Mouse (Mus musculus) left cerebral cortex, adult 8-10 months (tissue): Measurements from ENCODE around the gene Rap1gds1. TPM values are rescaled to one million over a fixed set of nuclear protein-coding genes. Genes with fewer than 3 reads are reported as not detected.

Source experiments
- DNase-seq, 2 experiments: peaks; one replicate each; pipeline ENCODE4 v3.0.0; 2022; ENCODE audit warnings: low spot score in 2 of 2
- total RNA-seq, 4 experiments: library from RNA; stranded (reverse); gene quantifications; 2 replicates each; pipeline ENCODE4 v1.2.4; 2022

Gene Rap1gds1
- total RNA-seq, 4 experiments from 2014 or later, result 249 to 287 (median 264) TPM

DNA sequence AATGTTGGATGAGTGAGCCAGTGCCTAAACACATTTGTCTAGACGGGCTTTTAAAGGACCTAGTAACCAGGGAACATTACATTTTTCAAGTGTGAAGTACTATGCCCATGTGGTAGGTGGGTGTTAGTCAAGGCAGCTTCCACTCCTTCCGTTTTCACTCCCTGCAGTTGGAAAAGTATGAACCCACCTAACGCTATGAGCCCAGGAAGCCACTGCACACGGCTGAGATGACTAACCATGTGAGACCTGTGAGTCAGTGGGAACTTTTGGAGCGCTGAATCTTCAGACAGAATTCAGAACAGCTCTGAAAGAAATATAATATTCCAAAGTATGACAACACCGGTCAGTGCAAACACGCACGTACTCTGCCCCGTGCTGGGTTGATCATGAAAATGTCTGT is 125.9 kb downstream of the Rap1gds1 start:
- DNase-seq, result peak in 1 of 2 experiments; percentile 79

DNA sequence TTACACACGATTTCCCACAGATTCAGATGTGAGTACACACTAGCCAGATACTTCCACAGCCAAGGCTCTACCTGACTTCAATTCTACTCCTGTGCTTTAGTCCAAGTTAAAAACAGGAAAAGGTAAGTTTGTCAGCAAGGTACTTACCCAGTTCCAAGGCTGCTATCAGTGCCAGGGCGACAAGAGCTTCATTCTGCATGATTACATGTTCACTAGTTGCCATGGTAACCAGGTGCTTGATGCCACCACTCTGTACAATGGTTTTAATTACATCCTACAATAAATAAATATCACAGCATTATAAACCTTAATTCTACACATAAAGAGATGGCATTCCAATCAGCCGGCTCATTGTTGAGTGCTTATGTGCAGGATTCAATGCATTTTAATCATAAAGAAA is 129.5 kb downstream of the Rap1gds1 start:
- no peak for DNase-seq

DNA sequence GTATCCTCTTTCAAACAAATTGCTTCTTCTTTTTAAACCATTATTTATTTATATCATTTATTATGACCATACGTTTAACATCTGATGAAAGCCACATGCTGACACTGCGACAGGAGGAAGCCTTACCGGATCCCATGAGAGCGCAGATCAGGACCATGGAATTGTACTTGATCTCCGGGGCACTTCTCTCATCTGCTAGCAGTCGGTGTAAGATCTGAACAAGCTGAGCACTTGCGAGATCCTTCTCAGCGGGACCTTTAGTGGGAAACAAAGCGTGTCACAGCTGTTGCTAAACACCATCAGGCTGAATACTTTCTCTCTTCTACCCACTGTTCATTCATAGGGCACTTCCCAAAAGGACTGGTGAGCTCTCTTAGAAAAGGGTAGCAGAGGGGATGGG is 133.4 kb downstream of the Rap1gds1 start:
- no peak for DNase-seq

DNA sequence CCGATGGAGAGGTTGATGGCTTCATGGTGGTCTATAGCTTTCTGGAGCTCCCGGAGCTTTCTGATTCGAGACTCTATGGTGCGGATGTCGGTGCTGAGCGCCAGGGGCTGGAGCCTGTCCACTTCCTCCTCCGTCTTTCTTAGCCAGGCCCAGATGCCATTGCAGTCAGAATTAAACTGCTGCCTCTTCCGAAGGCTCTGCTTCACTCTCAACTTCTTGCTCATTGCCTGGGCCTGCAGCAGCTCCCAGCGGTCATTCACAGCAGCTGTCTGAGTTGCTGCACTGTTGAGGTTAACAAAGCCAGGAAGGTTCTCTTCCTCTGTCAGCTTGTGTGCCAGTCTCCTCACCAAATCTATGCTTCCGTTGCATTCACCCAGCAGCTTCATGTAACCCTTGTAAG is 137.8 kb downstream of the Rap1gds1 start:
- no peak for DNase-seq

DNA sequence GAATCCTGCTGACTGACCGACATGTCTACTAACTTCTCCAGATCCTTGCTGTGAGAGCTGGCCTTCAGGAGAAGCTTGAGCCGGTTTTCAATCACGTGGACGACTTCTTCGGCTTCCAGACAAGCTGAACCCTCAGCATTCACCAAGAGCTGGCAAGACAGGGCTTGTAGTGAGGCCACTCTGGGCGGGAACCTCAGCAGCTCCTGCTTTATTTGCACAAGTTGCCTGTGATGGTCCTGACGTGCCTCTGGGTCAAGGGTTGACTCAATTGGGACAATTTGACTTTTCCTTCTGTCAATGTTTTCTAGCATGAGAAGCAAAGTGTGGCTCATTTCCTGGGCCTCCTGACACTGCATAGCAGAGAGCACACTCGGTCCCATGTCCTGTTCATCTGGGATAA is 138.2 kb downstream of the Rap1gds1 start:
- DNase-seq, result no peak

DNA sequence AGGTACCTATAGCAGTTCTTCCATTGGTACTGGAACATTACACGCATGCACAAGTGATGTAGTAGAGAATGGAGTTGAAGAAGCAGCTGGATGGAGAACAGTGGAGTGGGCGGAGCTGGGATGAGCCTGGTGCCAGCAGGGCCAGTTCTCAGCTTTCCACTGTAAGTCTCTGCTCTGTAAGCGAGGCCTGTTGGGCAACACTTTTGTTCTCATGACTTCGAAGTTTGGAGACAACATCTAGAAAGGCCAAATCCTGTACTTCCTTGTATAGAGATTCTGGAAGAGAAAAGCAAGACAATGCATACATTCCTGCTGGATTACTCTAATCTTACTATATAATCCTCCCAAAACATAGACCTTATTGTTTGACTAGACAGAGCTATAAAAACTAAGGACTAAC is 147.6 kb downstream of the Rap1gds1 start:
- DNase-seq, result no peak

DNA sequence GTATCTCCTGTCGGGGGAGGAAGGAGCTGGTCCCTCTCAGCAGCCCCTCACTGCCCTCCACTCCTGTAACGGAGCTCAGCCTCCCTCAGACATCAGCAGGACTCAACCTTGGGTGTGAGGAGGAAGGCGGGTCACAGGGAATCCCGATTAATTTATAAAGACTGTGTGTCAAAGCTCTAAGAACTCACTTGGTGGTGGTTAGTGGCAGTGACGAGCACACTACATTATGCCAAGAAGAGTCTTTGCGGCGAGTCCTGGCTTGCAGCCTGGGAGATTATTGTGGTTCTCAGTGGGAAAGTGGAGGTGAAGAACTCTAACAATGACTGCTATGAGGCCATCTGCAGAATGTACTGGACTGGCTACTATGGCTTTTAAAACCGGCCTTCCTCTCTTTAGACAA is 148.8 kb downstream of the Rap1gds1 start:
- DNase-seq, result no peak

DNA sequence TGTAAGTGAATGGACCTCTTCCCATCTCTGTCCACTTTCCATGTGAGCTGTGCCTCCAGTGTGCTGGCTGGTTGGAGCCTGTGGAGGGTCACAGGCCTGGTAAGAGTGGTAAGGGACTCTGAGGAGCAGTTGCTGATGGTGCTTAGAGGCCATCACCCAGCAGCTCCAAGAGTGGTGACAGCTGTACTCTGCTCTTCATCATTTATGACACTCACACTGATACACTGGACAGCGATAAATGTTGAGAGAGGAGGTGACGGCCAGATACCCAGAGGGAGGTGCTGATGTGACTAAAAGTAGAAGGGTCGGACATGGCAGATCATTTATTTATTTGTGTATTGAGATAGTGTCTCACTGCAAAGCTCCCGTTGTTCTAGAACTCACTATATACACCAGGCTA is 156.8 kb downstream of the Rap1gds1 start:
- no peak for DNase-seq

DNA sequence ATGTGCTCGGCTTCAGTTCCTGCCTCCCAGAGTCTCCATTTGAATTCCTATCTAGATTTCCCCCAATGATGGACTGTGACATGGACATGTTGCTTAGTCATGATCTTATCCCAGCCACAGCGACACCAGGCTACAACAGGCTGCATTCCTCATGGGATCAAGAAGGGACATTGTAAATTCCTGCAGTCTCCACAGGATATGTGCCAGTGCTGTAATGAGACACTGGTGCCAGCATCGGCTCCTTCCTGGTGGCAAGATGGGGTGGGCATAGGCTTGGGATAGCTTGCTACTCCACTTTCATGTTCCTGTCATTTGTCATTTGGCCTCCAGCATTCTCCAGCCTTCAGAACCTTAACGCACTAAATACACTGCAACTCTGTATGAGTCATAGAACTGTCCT is 158.0 kb downstream of the Rap1gds1 start:
- no peak for DNase-seq

DNA sequence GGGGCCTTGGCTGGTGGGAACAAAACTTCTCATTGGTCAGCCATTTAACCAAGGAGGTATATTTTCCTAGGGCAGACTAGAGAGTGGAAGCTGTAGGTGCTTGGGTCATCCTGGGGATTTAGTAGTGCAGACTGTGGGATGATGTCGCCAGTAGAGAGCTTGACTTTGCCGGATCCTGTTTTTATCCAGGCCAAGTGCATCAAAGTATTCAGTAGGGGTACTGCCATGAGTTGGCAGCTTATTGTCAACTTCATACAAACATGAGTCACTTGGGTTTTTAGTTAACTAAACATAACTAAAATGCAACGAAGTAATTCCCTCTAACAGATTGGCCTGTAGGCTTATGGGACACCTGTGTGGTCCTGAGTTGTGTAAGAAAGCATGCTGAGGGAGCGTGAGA is 158.4 kb downstream of the Rap1gds1 start:
- no peak for DNase-seq

DNA sequence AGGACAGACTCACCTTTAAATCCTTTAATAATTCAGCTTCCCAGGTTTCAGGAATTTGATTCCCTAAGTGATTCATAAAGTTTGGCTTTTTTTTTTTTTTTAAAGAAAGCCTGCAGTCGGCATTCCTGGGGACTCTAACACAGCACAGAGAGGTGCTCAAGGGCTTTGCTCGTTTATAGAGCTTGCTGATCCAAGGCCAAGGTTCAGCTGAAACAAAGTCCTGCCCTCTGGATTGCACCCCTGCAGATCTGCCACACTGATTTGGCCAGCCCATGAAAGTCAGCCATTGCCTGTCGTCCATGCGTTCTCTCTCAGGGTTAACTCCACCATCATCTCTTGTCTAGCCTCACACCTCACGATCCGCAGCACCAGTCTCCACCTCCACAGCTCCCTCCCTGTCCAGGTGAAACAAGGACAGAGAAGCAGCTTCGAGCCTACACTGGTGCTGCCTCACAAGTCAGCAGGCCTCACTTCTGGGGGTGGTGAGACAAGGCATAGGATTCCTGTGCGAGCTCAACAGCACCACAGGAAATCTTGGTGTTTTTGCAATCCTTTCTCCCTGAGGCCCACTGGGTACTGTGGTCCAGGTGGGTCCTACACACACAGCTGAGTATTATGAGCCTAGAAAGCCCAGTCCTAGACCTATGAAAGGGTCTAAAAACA is 160.2 kb downstream of the Rap1gds1 start:
- no peak for DNase-seq

DNA sequence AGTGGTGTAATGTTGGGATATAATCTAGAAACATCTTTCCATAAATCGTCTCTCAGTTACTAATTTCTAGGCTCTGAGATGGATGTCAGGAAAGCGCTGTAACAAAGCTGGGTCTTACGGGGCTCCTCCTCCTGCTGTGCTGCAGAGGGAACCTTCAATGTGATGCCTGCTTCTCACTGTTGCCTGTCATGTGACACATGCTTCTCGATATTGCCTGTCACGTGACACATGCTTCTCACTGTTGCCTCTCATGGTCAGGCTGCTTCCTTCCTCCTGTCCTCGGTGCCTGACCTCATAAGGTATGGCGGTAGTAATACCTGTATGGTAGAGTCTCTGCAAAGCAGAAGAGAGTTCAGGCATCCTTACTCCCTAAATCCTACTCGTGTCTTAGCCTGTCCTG is 162.5 kb downstream of the Rap1gds1 start:
- DNase-seq, result no peak

DNA sequence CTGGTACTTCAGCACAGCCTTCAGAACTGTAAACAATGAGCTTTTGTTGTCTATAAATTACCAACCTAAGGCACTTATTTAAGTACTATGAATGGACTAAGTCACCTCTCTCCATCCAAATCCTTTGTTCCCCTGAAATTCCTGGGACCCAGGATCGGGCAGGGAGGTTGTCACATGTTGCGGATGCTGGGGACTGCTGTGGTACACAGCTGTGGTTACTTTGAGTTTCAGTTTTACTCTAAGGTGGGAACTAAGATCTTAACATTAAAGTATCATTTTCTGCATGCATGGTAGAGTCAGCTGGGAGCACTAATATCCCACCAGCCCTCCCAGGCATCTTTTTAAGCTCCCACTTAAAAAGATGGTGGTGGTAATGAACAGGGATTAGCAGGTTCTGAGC is 165.7 kb downstream of the Rap1gds1 start:
- no peak for DNase-seq

DNA sequence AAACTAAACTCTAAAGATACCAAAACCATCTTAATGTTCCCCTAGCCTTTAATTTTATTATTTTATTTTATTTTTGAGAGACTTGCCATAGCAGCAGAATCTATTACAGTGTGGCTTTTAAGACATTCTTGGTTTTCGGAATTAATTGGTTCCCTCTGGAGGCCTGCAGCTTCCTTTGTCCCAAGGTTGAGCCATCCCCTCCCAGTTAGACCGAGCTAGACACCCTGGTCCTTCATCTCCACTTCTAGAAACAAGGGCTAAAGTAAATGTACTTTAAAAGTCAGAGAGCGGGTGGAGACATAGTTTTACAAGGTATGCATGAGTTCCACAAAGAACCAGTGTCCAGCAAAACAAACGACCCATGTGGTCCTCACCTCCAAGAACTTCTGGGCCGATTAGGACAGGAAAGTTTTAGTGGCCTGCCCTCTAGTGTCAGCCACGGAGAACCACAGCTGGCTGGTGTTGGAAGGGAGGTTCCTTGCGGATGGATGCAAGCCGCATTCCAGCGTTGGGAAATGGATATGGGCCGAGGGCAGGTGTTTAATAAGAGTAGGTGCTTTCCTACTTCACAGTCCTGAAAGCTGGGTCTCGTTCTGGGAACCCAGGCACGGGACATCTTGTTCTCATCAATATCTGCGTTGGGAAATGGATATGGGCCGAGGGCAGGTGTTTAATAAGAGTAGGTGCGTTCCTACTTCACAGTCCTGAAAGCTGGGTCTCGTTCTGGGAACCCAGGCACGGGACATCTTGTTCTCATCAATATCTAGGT is 168.7 kb downstream of the Rap1gds1 start:
- DNase-seq, result peak; percentile 33 to 40

DNA sequence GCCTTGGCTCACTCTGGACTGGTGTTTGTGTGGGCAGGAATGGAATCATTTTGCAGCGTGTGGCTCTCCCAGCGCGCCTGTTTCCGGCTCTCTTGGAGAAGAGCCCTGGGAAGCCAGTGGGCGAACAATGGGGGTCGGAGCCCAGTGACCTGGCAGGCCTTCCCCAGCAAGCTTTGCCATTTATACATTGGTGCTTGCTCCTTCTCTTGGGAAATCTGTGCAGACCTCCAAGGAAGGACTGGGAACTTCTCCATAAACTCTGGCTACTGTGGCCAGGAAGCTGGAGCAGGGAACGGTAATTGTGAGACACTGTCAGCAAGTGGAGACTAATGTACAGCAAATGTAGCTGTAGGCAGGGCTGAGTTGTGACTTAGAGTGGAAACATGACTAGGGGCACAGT is 169.3 kb downstream of the Rap1gds1 start:
- DNase-seq, result no peak

DNA sequence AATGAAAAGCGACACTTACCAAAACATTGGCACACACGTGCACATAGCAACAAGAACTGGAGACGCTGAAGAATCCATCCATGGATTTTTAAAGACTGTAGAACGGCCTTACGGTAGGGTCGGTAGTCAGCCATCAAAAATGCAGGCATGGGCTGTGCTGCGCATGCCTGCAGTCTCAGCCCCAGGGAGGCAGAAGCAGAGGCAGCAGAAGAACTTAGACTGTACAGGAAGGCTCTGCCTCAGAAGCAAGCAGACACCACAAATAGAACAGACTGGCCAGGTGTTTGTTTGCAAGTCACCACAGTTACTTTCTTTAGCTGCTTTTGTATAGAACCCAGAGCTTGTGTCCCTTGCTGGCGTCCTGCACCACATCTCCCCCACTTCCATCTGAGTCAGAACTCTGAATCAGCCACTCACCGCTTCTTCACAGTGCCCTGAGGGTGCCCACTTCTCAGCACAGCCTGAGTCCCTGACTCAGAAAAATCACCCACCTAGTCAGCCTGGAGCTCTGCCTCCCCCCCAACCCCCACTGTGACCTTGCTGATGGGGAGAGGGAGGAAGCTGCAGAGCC is 174.3 kb downstream of the Rap1gds1 start:
- DNase-seq, result peak in 1 of 2 experiments; percentile 82

DNA sequence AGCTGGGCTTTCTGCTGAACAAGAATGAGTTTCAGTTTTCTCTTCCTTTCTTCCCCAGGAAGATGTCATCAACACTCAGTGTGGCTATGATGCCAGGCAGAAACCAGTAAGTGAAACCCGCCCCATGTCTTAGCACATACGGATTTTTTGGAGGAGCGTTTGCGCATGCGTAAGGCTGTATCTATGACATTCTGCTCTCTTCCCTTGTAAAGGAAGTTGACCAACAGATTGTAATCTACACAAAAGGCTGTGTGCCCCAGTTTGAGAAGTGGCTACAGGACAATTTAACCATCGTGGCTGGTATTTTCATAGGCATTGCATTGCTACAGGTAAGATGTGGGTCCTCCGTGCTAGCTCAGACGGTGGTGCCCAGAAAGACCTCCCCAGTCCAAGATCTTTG is 176.9 kb downstream of the Rap1gds1 start:
- DNase-seq, result no peak

DNA sequence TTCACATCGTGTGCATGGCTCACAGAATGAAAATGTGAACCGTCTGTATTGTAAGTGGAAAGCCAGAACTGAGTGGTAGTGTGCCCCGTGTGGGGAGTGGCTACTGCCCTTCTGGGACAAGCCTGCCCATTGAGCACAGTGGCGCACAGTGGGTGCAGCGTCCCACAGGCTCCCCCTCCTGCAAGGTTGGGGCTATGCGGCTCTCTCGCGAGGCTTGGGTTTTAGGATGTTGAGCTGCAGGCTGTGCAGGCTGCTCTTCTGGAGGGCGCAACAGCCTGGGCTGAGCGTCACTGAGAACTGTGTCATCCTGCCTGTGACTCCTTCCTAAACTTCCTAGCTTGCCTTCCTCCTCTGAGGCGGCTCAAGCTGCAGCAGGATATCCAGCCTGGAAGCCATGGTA is 177.5 kb downstream of the Rap1gds1 start:
- DNase-seq, result no peak

DNA sequence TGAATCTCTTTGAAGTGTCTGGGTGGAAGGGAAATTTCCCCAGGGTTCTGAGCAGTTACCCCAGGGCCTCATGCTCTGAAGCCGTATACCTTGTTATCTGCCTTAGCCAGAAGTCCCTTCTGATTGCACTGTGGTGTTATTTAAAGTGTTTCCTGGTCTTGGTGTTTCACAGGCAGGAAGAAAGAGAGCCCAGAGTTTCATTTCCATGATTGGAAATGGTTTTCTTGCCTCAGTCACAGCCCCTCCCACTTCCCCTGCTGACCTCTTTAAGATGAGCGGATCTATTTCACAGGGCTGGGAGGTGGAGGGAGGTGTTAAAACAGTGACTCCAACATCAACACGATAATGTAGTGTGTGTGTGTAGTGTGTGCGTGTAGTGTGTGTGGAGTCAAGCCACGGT is 181.5 kb downstream of the Rap1gds1 start:
- no peak for DNase-seq

DNA sequence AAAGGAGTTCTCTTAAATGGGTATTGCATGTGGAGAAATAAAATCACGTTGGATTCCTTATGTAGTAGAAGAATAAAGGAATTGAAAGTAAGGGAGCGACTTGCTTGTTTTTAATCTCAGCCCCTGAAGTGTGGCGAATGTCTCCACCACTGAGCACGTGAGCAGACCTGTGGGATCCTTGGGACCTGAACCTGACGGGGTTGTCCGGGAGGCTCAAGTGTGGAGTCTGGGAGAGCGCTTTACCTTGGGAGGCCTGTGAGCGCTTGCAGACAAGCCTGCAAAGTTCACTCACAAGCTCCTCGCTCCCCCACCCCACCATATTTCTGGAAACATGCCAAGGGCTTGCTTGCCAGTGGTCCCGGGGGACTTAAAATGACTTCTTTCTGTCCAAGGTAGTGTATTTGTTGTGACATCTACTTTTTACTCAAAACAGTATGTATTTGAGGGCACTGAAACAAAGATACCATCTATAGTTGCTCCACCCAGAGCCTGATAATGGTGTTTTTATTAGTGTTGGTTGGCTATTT is 185.2 kb downstream of the Rap1gds1 start:
- DNase-seq, result no peak

DNA sequence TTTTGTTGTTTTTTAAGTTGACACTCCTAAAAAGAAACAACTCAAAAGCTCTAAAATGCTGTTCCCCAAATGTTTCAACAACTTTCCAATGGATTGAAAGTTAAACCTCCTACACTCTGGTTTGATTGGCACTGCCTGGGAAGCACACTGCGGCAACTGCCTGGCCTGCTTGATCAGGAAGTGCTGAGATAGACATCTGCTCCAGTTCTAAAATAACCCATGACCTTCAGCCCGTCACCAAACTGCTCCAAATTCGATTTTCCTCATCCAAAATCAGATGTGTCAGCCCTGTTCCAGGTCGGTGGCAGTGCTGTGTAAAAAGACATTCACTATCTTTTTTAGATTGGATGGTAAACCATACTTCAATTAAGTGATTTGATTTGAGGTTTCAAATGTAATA is 185.8 kb downstream of the Rap1gds1 start:
- DNase-seq, result no peak

DNA sequence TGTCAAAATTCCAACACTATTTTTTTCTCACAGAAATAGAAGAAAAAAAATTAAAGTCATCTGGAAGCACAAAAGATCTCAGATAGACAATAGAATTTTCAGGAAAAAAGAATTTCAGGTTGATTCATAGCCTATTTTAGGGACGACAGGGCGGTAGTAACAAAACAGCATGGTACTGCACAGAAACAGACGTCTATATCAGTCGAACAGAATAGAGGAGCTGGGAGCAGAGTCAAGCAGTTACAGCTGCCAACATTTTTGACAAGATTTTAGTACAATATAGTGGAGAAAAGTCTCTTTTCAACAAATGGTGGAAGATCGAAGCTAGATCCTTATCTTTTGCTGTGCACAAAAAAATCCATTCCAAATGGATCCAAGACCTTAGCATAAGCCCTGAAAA is 188.9 kb downstream of the Rap1gds1 start:
- DNase-seq, result no peak
